Mouse (Mus musculus): Measurements from ENCODE around the gene Pfdn4. TPM values are rescaled to one million over a fixed set of nuclear protein-coding genes. Genes with fewer than 3 reads are reported as not detected.

The Pfdn4 gene
- total and polyA plus RNA-seq, 3 experiments, result 60.5 to 70.9 TPM; not detected in 1

DNA sequence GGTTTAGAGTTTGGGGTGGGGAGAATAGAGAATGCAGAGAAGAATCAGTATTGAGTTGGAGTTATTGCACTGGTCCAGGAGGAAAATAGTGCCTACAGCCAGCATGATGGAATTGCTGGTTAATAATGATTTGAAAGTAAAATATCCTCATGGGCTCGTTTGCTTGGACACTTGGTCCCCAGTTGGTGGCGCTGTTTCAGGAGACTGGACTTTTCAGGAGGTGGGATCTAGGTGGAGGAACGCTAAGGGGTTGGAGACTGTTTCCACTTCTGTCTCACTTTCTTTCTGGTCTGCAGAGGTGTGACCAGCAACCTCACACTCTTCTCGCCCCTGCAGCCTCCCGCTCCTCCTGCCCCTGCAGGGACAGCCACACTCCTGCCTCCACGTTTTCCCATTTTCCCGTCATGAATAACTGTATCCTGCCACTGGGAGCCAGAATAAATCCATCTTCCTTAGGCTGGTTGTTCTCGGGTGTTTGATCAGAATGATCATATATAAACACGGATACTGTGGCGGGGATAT, 14.1 kb upstream of the Pfdn4 start:
- no peaks in the 10 kb centered on the region for H3K36me3 ChIP-seq (ENCODE audit: control insufficient read depth in 1 of 2, insufficient read depth in 2 of 2, low read length in 2 of 2)
- no peak for DNase-seq (ENCODE audit: low read depth, low spot score)
- H3K27ac ChIP-seq (ENCODE audit: control insufficient read depth, low read depth, low read length), result no peak overlapping the region
- TF ChIP-seq MEF2A (IDR thresholded peaks at IDR 0.05; ENCODE audit: extremely low read depth, insufficient replicate concordance, low read depth, low read length, poor library complexity, severe bottlenecking), result no peak
- no peak for TF ChIP-seq SMC3 (IDR thresholded peaks at IDR 0.05; ENCODE audit: low read depth, low read length)
- TF ChIP-seq POLR2A (IDR thresholded peaks at IDR 0.05; ENCODE audit: control insufficient read depth in 1 of 2, insufficient read depth in 1 of 2, low read depth in 1 of 2, low read length in 2 of 2, poor library complexity in 1 of 2), result no peak
- no peak for TF ChIP-seq E2F4 (IDR thresholded peaks at IDR 0.05; ENCODE audit: borderline replicate concordance, low read depth, low read length)
- no peak for TF ChIP-seq CHD1 (IDR thresholded peaks at IDR 0.05; ENCODE audit: low read depth, low read length)
- no peak for TF ChIP-seq NELFE (IDR thresholded peaks at IDR 0.05; ENCODE audit: low read depth, low read length)
- TF ChIP-seq MAZ (IDR thresholded peaks at IDR 0.05; ENCODE audit: low read depth, low read length), result no peak
- TF ChIP-seq HCFC1 (IDR thresholded peaks at IDR 0.05; ENCODE audit: low read depth, low read length), result no peak
- no peak for TF ChIP-seq ZNF384 (IDR thresholded peaks at IDR 0.05; ENCODE audit: low read depth, low read length)
- H3K9ac ChIP-seq (ENCODE audit: control insufficient read depth, low read depth, low read length, poor library complexity, severe bottlenecking), result no peak overlapping the region
- no peaks in the 10 kb centered on the region for H3K9me3 ChIP-seq (replicated peaks; ENCODE audit: insufficient read depth, low read length)
- H3K79me2 ChIP-seq (ENCODE audit: control insufficient read depth, insufficient read depth, low read length, poor library complexity), result no peaks in the 10 kb centered on the region
- H3K4me1 ChIP-seq (ENCODE audit: control insufficient read depth in 1 of 2, insufficient read depth in 2 of 2, low read length in 2 of 2), result no peaks in the 10 kb centered on the region
- H3K4me3 ChIP-seq (ENCODE audit: control insufficient read depth in 1 of 2, insufficient read depth in 1 of 2, low read depth in 2 of 2, low read length in 2 of 2), result no peak overlapping the region
- no peaks in the 10 kb centered on the region for H3K27me3 ChIP-seq (ENCODE audit: control insufficient read depth in 1 of 2, insufficient read depth in 2 of 2, low read length in 2 of 2)

GRCm38 (mm10) chr2:170483914-170484313, 12.3 kb upstream of the Pfdn4 start:
- Histone ChIP-seq H3K9me3 (replicated peaks; ENCODE audit: insufficient read depth, low read length) (no peaks in the 10 kb centered on the region), H3K27ac (ENCODE audit: control insufficient read depth, low read depth, low read length) (no peak overlapping the region), H3K79me2 (ENCODE audit: control insufficient read depth, insufficient read depth, low read length, poor library complexity) (no peaks in the 10 kb centered on the region), H3K36me3 (ENCODE audit: control insufficient read depth in 1 of 2, insufficient read depth in 2 of 2, low read length in 2 of 2) (no peaks in the 10 kb centered on the region), H3K9ac (ENCODE audit: control insufficient read depth, low read depth, low read length, poor library complexity, severe bottlenecking) (no peak overlapping the region), H3K27me3 (ENCODE audit: control insufficient read depth in 1 of 2, insufficient read depth in 2 of 2, low read length in 2 of 2) (no peaks in the 10 kb centered on the region), H3K4me3 (ENCODE audit: control insufficient read depth in 1 of 2, insufficient read depth in 1 of 2, low read depth in 2 of 2, low read length in 2 of 2) (no peak overlapping the region), H3K4me1 (ENCODE audit: control insufficient read depth in 1 of 2, insufficient read depth in 2 of 2, low read length in 2 of 2) (no peaks in the 10 kb centered on the region)
- TF ChIP-seq SIN3A (IDR thresholded peaks at IDR 0.05; ENCODE audit: low read length) (no peak), POLR2A (IDR thresholded peaks at IDR 0.05; ENCODE audit: control insufficient read depth in 1 of 2, insufficient read depth in 1 of 2, low read depth in 1 of 2, low read length in 2 of 2, poor library complexity in 1 of 2) (no peak), POLR2AphosphoS2 (IDR thresholded peaks at IDR 0.05; ENCODE audit: low read length) (no peak), NRF1 (IDR thresholded peaks at IDR 0.05; ENCODE audit: insufficient read depth, low read depth, low read length, poor library complexity, severe bottlenecking) (no peak), RCOR1 (IDR thresholded peaks at IDR 0.05; ENCODE audit: low read depth, low read length) (no peak), MAZ (IDR thresholded peaks at IDR 0.05; ENCODE audit: low read depth, low read length) (no peak), SMC3 (IDR thresholded peaks at IDR 0.05; ENCODE audit: low read depth, low read length) (no peak), RAD21 (IDR thresholded peaks at IDR 0.05; ENCODE audit: low read depth, low read length) (no peak), TCF12 (IDR thresholded peaks at IDR 0.05; ENCODE audit: low read depth, low read length) (no peak), TAL1 (IDR thresholded peaks at IDR 0.05; ENCODE audit: low read length) (no peak), CHD1 (IDR thresholded peaks at IDR 0.05; ENCODE audit: low read depth, low read length) (no peak), ELF1 (IDR thresholded peaks at IDR 0.05; ENCODE audit: low read depth, low read length) (no peak), MXI1 (IDR thresholded peaks at IDR 0.05; ENCODE audit: low read depth, low read length) (no peak), HCFC1 (IDR thresholded peaks at IDR 0.05; ENCODE audit: low read depth, low read length) (no peak), TBP (IDR thresholded peaks at IDR 0.05; ENCODE audit: low read depth, low read length) (no peak), ETS1 (IDR thresholded peaks at IDR 0.05; ENCODE audit: low read depth, low read length) (no peak)
- DNase-seq (ENCODE audit: low read depth, low spot score), result no peak

Data from MEL (cell line).